Mouse (Mus musculus): Measurements from ENCODE around the gene Etfb.

DNA sequence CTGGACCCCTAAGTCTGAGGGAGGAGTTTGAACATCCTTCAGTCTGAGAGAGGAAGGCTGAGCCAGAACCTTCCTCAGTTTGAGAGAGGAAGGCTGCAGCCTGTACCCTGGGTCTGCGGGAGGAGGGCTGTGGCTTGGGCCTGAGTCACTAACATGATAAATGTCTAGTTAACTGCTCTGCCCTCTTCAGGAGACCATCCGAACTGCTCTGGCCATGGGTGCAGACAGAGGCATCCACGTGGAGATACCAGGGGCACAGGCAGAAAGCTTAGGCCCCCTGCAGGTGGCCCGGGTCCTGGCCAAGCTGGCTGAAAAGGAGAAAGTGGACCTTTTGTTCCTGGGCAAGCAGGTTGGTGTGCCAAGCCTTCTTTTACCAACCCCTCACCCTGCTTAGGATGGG is 8.7 kb downstream of the Etfb start:
- no peak for TF ChIP-seq CTCF (IDR thresholded peaks at IDR 0.05; ENCODE audit: low read depth, low read length)
- no peak for TF ChIP-seq GATA1 (IDR thresholded peaks at IDR 0.05; ENCODE audit: borderline replicate concordance, low read length)
- no peak for TF ChIP-seq TAL1 (conservative IDR thresholded peaks at IDR 0.05; ENCODE audit: low read depth, low read length)
